Mouse (Mus musculus): ENCODE measurements around the gene Zkscan3. TPM values are rescaled to one million over a fixed set of nuclear protein-coding genes. Genes with fewer than 3 reads are reported as not detected.
A peak's percentile ranks its signal among the peaks of the same experiment; 100 is the strongest.
"Not testable (repeated sequence)": the region's sequence is repeated elsewhere in the genome, so short reads cannot be mapped to it uniquely, and the experiment has no call there.

Zkscan3 gene
- polyA plus RNA-seq, 1 experiment from 2014 or later = 75.9 TPM

- Histone ChIP-seq H3K36me3 (replicated peaks) (no peaks in the 10 kb centered on the region), H3K9ac (no peak overlapping the region), H3K4me1 (no peaks in the 10 kb centered on the region), H3K27ac (no peak overlapping the region), H3K27me3 (replicated peaks) (no peaks in the 10 kb centered on the region), H3K9me3 (no peaks in the 10 kb centered on the region), H3K4me2 (no peak overlapping the region), H3K4me3 (no peak overlapping the region)
- 65% methylated on average over 15 of the region's 15 CpGs for WGBS
- no peak for ATAC-seq (replicated peaks)
Observed at GRCm38 (mm10) chr13:21414231-21415212, 12.0 kb upstream of the Zkscan3 start.

GRCm38 (mm10) chr13:21408805-21409459, 6.4 kb upstream of the Zkscan3 start:
- peak overlapping the region; percentile 61 for H3K4me2 ChIP-seq
- H3K4me1 ChIP-seq = peaks cover 6% of the 10 kb centered on the region
- H3K27me3 ChIP-seq (replicated peaks) = peaks cover 3% of the 10 kb centered on the region; the same call in 1 of the 2 replicates
- peak overlapping the region; percentile 55 for H3K9ac ChIP-seq
- peak overlapping the region; percentile 83 for H3K27ac ChIP-seq
- no peaks in the 10 kb centered on the region for H3K9me3 ChIP-seq
- H3K4me3 ChIP-seq = peak overlapping the region; percentile 49
- H3K36me3 ChIP-seq (replicated peaks) = no peaks in the 10 kb centered on the region
- WGBS = 51% methylated on average over 11 of the region's 11 CpGs
- ATAC-seq (replicated peaks) = peak; percentile 62

GRCm38 (mm10) chr13:21407969-21408804, 5.6 kb upstream of the Zkscan3 start:
- H3K9me3 ChIP-seq = no peaks in the 10 kb centered on the region
- H3K36me3 ChIP-seq (replicated peaks) = no peaks in the 10 kb centered on the region
- peak overlapping the region; percentile 83 for H3K27ac ChIP-seq
- H3K4me2 ChIP-seq = peak overlapping the region; percentile 61
- H3K4me1 ChIP-seq = peaks cover 6% of the 10 kb centered on the region
- peak overlapping the region; percentile 49 for H3K4me3 ChIP-seq
- peak overlapping the region; percentile 55 for H3K9ac ChIP-seq
- 4% methylated on average over 27 of the region's 27 CpGs for WGBS
- H3K27me3 ChIP-seq (replicated peaks) = peaks cover 3% of the 10 kb centered on the region; the same call in 1 of the 2 replicates
- ATAC-seq (replicated peaks) = peak; percentile 98

GRCm38 (mm10) chr13:21407341-21407740, 4.8 kb upstream of the Zkscan3 start:
- Histone ChIP-seq H3K27ac (no peak overlapping the region), H3K4me1 (peaks cover 6% of the 10 kb centered on the region), H3K36me3 (replicated peaks) (no peaks in the 10 kb centered on the region), H3K9ac (no peak overlapping the region), H3K9me3 (no peaks in the 10 kb centered on the region), H3K4me2 (peak overlapping the region; percentile 61; the same call in 1 of the 2 replicates), H3K4me3 (0 out of 2 replicates have a peak overlapping the region, but pooled peaks have one; percentile 49), H3K27me3 (replicated peaks) (peaks cover 3% of the 10 kb centered on the region; the same call in 1 of the 2 replicates)
- ATAC-seq (replicated peaks) = no peak
- 81% methylated on average over 11 of the region's 11 CpGs for WGBS

GRCm38 (mm10) chr13:21402848-21403247, 293 bp upstream of the Zkscan3 start:
- no peaks in the 10 kb centered on the region for H3K36me3 ChIP-seq (replicated peaks)
- peaks cover 3% of the 10 kb centered on the region; the same call in 1 of the 2 replicates for H3K27me3 ChIP-seq (replicated peaks)
- H3K27ac ChIP-seq = peak overlapping the region; percentile 78; the same call in 1 of the 2 replicates
- H3K4me3 ChIP-seq = peak overlapping the region; percentile 70
- WGBS = 0% methylated on average over 2 of the region's 2 CpGs
- ATAC-seq (replicated peaks) = peak; percentile 54
- H3K4me2 ChIP-seq = peak overlapping the region; percentile 64
- peak overlapping the region; percentile 71; the same call in 1 of the 2 replicates for H3K9ac ChIP-seq
- H3K4me1 ChIP-seq = peaks cover 38% of the 10 kb centered on the region
- H3K9me3 ChIP-seq = no peaks in the 10 kb centered on the region

GRCm38 (mm10) chr13:21401636-21402286, 794 bp downstream of the Zkscan3 start:
- peak overlapping the region; percentile 64 for H3K4me2 ChIP-seq
- H3K4me1 ChIP-seq = peaks cover 34% of the 10 kb centered on the region
- H3K27ac ChIP-seq = peak overlapping the region; percentile 78
- peaks cover 3% of the 10 kb centered on the region; the same call in 1 of the 2 replicates for H3K27me3 ChIP-seq (replicated peaks)
- peak; percentile 65; the same call in 1 of the 2 replicates for ATAC-seq (replicated peaks)
- H3K9ac ChIP-seq = peak overlapping the region; percentile 71
- no peaks in the 10 kb centered on the region for H3K36me3 ChIP-seq (replicated peaks)
- WGBS = 12% methylated on average over 12 of the region's 12 CpGs
- H3K4me3 ChIP-seq = peak overlapping the region; percentile 70
- H3K9me3 ChIP-seq = no peaks in the 10 kb centered on the region

GRCm38 (mm10) chr13:21401166-21401565, 1.4 kb downstream of the Zkscan3 start:
- no peak for ATAC-seq (replicated peaks)
- Histone ChIP-seq H3K27ac (no peak overlapping the region), H3K4me3 (peak overlapping the region; percentile 70), H3K27me3 (replicated peaks) (peaks cover 3% of the 10 kb centered on the region; the same call in 1 of the 2 replicates), H3K4me2 (peak overlapping the region; percentile 64), H3K4me1 (peaks cover 34% of the 10 kb centered on the region), H3K9ac (0 out of 2 replicates have a peak overlapping the region, but pooled peaks have one; percentile 71), H3K9me3 (no peaks in the 10 kb centered on the region), H3K36me3 (replicated peaks) (no peaks in the 10 kb centered on the region)
- WGBS = 83% methylated on average over 3 of the region's 3 CpGs

GRCm38 (mm10) chr13:21397486-21397885, 5.1 kb downstream of the Zkscan3 start:
- H3K27me3 ChIP-seq (replicated peaks) = no peaks in the 10 kb centered on the region
- no peak overlapping the region for H3K9ac ChIP-seq
- peaks cover 19% of the 10 kb centered on the region for H3K36me3 ChIP-seq (replicated peaks)
- ATAC-seq (replicated peaks) = no peak
- H3K4me1 ChIP-seq = peaks cover 34% of the 10 kb centered on the region
- 98% methylated on average over 2 of the region's 2 CpGs for WGBS
- no peaks in the 10 kb centered on the region for H3K9me3 ChIP-seq
- no peak overlapping the region for H3K4me3 ChIP-seq
- no peak overlapping the region for H3K27ac ChIP-seq
- H3K4me2 ChIP-seq = no peak overlapping the region

GRCm38 (mm10) chr13:21396048-21396447, 6.5 kb downstream of the Zkscan3 start:
- H3K4me1 ChIP-seq = peaks cover 25% of the 10 kb centered on the region
- ATAC-seq (replicated peaks) = 0 out of 2 replicates have a peak, but pooled peaks have one; percentile 30
- H3K9me3 ChIP-seq; H3K27ac ChIP-seq; H3K27me3 ChIP-seq (replicated peaks); H3K9ac ChIP-seq; H3K4me2 ChIP-seq; H3K4me3 ChIP-seq: not testable (repeated sequence)
- WGBS = 97% methylated on average over 17 of the region's 18 CpGs
- peaks cover 33% of the 10 kb centered on the region for H3K36me3 ChIP-seq (replicated peaks)

GRCm38 (mm10) chr13:21395623-21396022, 6.9 kb downstream of the Zkscan3 start:
- H3K9ac ChIP-seq = no peak overlapping the region
- no peak overlapping the region for H3K4me2 ChIP-seq
- H3K4me1 ChIP-seq = peaks cover 20% of the 10 kb centered on the region
- WGBS = 95% methylated on average over 6 of the region's 6 CpGs
- H3K27ac ChIP-seq = no peak overlapping the region
- ATAC-seq (replicated peaks) = no peak
- no peaks in the 10 kb centered on the region for H3K27me3 ChIP-seq (replicated peaks)
- H3K4me3 ChIP-seq = no peak overlapping the region
- no peaks in the 10 kb centered on the region for H3K9me3 ChIP-seq
- peaks cover 37% of the 10 kb centered on the region for H3K36me3 ChIP-seq (replicated peaks)

GRCm38 (mm10) chr13:21395211-21395610, 7.3 kb downstream of the Zkscan3 start:
- WGBS = 96% methylated on average over 1 of the region's 1 CpGs
- H3K4me2 ChIP-seq = no peak overlapping the region
- no peak overlapping the region for H3K4me3 ChIP-seq
- H3K9me3 ChIP-seq = no peaks in the 10 kb centered on the region
- no peak overlapping the region for H3K9ac ChIP-seq
- H3K4me1 ChIP-seq = peaks cover 18% of the 10 kb centered on the region
- no peaks in the 10 kb centered on the region for H3K27me3 ChIP-seq (replicated peaks)
- no peak overlapping the region for H3K27ac ChIP-seq
- peaks cover 42% of the 10 kb centered on the region for H3K36me3 ChIP-seq (replicated peaks)
- ATAC-seq (replicated peaks) = no peak
